Mouse (Mus musculus) CH12.LX (cell line): ENCODE measurements around the gene Snap91. TPM values are rescaled to one million over a fixed set of nuclear protein-coding genes. Genes with fewer than 3 reads are reported as not detected.

Experiments used
- DNase-seq: peaks from one replicate; pipeline ENCODE4 v3.0.0-alpha.2; 2013; ENCODE audit errors: extremely low read depth
- H3K27ac ChIP-seq: 2 replicates; pipeline ENCODE4 v1.5.1; 2012; ENCODE audit warnings: low read depth, mild to moderate bottlenecking, control low read depth, moderate library complexity; ENCODE audit not compliant: insufficient read depth
- H3K27me3 ChIP-seq: replicated peaks from 2 replicates; pipeline ENCODE3; 2012; ENCODE audit warnings: inconsistent platforms
- H3K36me3 ChIP-seq, 2 experiments: replicated peaks in 1 of 2; 2 replicates each; pipeline versions ENCODE3 to v1.6.1; 2012; ENCODE audit warnings: inconsistent platforms in 1 of 2, low read length in 1 of 2, mild to moderate bottlenecking in 1 of 2, mixed read lengths in 1 of 2, moderate library complexity in 1 of 2; ENCODE audit not compliant: control insufficient read depth in 1 of 2, insufficient read depth in 1 of 2
- H3K4me1 ChIP-seq, 2 experiments: 2 replicates each; pipeline ENCODE4 v1.6.1; 2012; ENCODE audit warnings: inconsistent platforms in 1 of 2, moderate library complexity in 1 of 2; ENCODE audit not compliant: insufficient read depth in 2 of 2, control insufficient read depth in 1 of 2
- H3K4me2 ChIP-seq: 2 replicates; pipeline ENCODE4 v1.6.1; 2012; ENCODE audit warnings: low read depth, mild to moderate bottlenecking, control low read depth; ENCODE audit not compliant: poor library complexity, insufficient read depth, severe bottlenecking
- H3K4me3 ChIP-seq, 3 experiments: fragments of 150-350 bp in 1 of 3; sonication (generic) in 1 of 3; replicated peaks in 1 of 3; 2 replicates each; pipeline versions ENCODE3 to v1.5.1; 2011 to 2012; ENCODE audit warnings: low read depth in 2 of 3, low read length in 2 of 3, mild to moderate bottlenecking in 2 of 3, moderate library complexity in 2 of 3, control low read depth in 1 of 3, improper control_type of control experiment in 1 of 3, inconsistent platforms in 1 of 3, mixed read lengths in 1 of 3; ENCODE audit not compliant: poor library complexity in 1 of 3
- H3K79me2 ChIP-seq: replicated peaks from 2 replicates; pipeline ENCODE4 v1.6.1; 2012; ENCODE audit warnings: mild to moderate bottlenecking, moderate library complexity; ENCODE audit not compliant: control insufficient read depth, poor library complexity, insufficient read depth, severe bottlenecking; ENCODE audit errors: extremely low read depth
- H3K9ac ChIP-seq: 2 replicates; pipeline ENCODE4 v1.6.1; 2012; ENCODE audit warnings: low read depth, mild to moderate bottlenecking, control low read depth, moderate library complexity; ENCODE audit not compliant: insufficient read depth
- H3K9me3 ChIP-seq: replicated peaks from 2 replicates; pipeline ENCODE3; 2012; ENCODE audit warnings: low read length, inconsistent platforms, mixed read lengths
- CHD1 ChIP-seq: IDR thresholded peaks from 2 replicates; pipeline ENCODE4 v1.6.1; 2012; ENCODE audit warnings: low read depth, low read length, improper control_type of control experiment, inconsistent platforms
- E2F4 ChIP-seq: IDR thresholded peaks from 2 replicates; pipeline ENCODE4 v1.6.1; 2011; ENCODE audit warnings: low read depth, low read length, improper control_type of control experiment; ENCODE audit not compliant: insufficient replicate concordance
- ELF1 ChIP-seq: IDR thresholded peaks from 2 replicates; pipeline ENCODE4 v1.6.1; 2014; ENCODE audit warnings: low read depth, mild to moderate bottlenecking, inconsistent platforms, low read length, improper control_type of control experiment
- EP300 ChIP-seq: IDR thresholded peaks from 2 replicates; pipeline ENCODE4 v1.6.1; 2011; ENCODE audit warnings: low read length, improper control_type of control experiment
- ETS1 ChIP-seq: conservative IDR thresholded peaks from 2 replicates; pipeline ENCODE4 v1.6.1; 2012; ENCODE audit warnings: low read depth, mild to moderate bottlenecking, inconsistent platforms, low read length, improper control_type of control experiment, moderate library complexity
- HCFC1 ChIP-seq: IDR thresholded peaks from 2 replicates; pipeline ENCODE4 v1.6.1; 2012; ENCODE audit warnings: low read depth, mild to moderate bottlenecking, inconsistent platforms, low read length, improper control_type of control experiment
- JUND ChIP-seq: conservative IDR thresholded peaks from 2 replicates; pipeline ENCODE4 v1.6.1; 2011; ENCODE audit warnings: low read depth, low read length, improper control_type of control experiment
- KAT2A ChIP-seq: IDR thresholded peaks from 2 replicates; pipeline ENCODE4 v1.6.1; 2012; ENCODE audit warnings: low read length, improper control_type of control experiment, inconsistent platforms; ENCODE audit not compliant: insufficient replicate concordance
- MAZ ChIP-seq: IDR thresholded peaks from 2 replicates; pipeline ENCODE4 v1.6.1; 2012; ENCODE audit warnings: low read depth, mild to moderate bottlenecking, inconsistent platforms, low read length, improper control_type of control experiment, moderate library complexity
- MXI1 ChIP-seq: IDR thresholded peaks from 2 replicates; pipeline ENCODE4 v1.6.1; 2011; ENCODE audit warnings: mild to moderate bottlenecking, low read depth, low read length, improper control_type of control experiment
- NRF1 ChIP-seq: IDR thresholded peaks from 2 replicates; pipeline ENCODE4 v1.6.1; 2014; ENCODE audit warnings: low read depth, mild to moderate bottlenecking, inconsistent platforms, low read length, improper control_type of control experiment, moderate library complexity
- POLR2AphosphoS2 ChIP-seq: IDR thresholded peaks from 2 replicates; pipeline ENCODE4 v1.6.1; 2011; ENCODE audit warnings: low read depth, low read length, improper control_type of control experiment
- RAD21 ChIP-seq: IDR thresholded peaks from 2 replicates; pipeline ENCODE4 v1.6.1; 2011; ENCODE audit warnings: low read depth, mild to moderate bottlenecking, low read length, improper control_type of control experiment, moderate library complexity
- RCOR1 ChIP-seq: conservative IDR thresholded peaks from 2 replicates; pipeline ENCODE4 v1.6.1; 2012; ENCODE audit warnings: low read depth, mild to moderate bottlenecking, inconsistent platforms, low read length, improper control_type of control experiment
- SIN3A ChIP-seq: IDR thresholded peaks from 2 replicates; pipeline ENCODE4 v1.6.1; 2012; ENCODE audit warnings: low read length, improper control_type of control experiment, inconsistent platforms
- UBTF ChIP-seq: IDR thresholded peaks from 2 replicates; pipeline ENCODE4 v1.6.1; 2012; ENCODE audit warnings: low read depth, mild to moderate bottlenecking, inconsistent platforms, low read length, improper control_type of control experiment, moderate library complexity
- USF2 ChIP-seq: conservative IDR thresholded peaks from 2 replicates; pipeline ENCODE4 v1.6.1; 2011; ENCODE audit warnings: low read depth, low read length, improper control_type of control experiment
- ZC3H11A ChIP-seq: IDR thresholded peaks from 2 replicates; pipeline ENCODE4 v1.6.1; 2012; ENCODE audit warnings: low read depth, mild to moderate bottlenecking, inconsistent platforms, low read length, improper control_type of control experiment
- ZKSCAN1 ChIP-seq: IDR thresholded peaks from 2 replicates; pipeline ENCODE4 v1.6.1; 2012; ENCODE audit warnings: low read depth, inconsistent platforms, low read length, improper control_type of control experiment, borderline replicate concordance
- ZNF384 ChIP-seq: IDR thresholded peaks from 2 replicates; pipeline ENCODE4 v1.6.1; 2012; ENCODE audit warnings: low read depth, low read length, improper control_type of control experiment, inconsistent platforms
- dilution Hi-C: fragments of 300-500 bp; cut with MboI; formaldehyde crosslinking; loops from 2 replicates; pipeline ENCODE4 v1.14.3; 2020; ENCODE audit warnings: low sequenced_read_pairs; ENCODE audit not compliant: extremely low pct_unique_long_range_greater_than_20kb, extremely low pct_ligation_motif_present
- in situ Hi-C: fragments of 300-500 bp; cut with MboI; formaldehyde crosslinking; loops from 3 replicates; pipeline ENCODE4 v1.14.3; 2019; ENCODE audit warnings: low sequenced_read_pairs, low pct_ligation_motif_present, low pct_unique_long_range_greater_than_20kb, mixed read lengths
- polyA plus RNA-seq: library from polyadenylated mRNA; unstranded; fragments of >175 nt; gene quantifications from 2 replicates; pipeline ENCODE4 v1.2.1, GENCODE M21; 2012; ENCODE audit warnings: low read depth; ENCODE audit not compliant: insufficient read length
- total RNA-seq, 2 experiments: library from RNA; depleted of rRNA; stranded (reverse); fragments of 300-350 nt in 1 of 2; fragments of >200 nt in 1 of 2; gene quantifications; 2 replicates each; pipeline ENCODE4 v1.2.3; 2012 to 2014

Gene Snap91
- total and polyA plus RNA-seq, 3 experiments: 0.12 to 0.41 (median 0.21) TPM

GRCm38 (mm10) chr9:86725604-86726380 lies 154.7 kb downstream of the Snap91 start:
- no peaks in the 10 kb centered on the region for H3K36me3 ChIP-seq
- H3K27me3 ChIP-seq: no peaks in the 10 kb centered on the region
- no peak for DNase-seq
- dilution Hi-C loops: no loop called here
- peaks cover 0 to 8% of the 10 kb centered on the region in 2 experiments; a peak in 2 of 4 replicates for H3K4me1 ChIP-seq
- H3K9ac ChIP-seq: no peak overlapping the region; the same call in 1 of the 2 replicates
- H3K4me3 ChIP-seq: no peak overlapping the region
- in situ Hi-C loops: loop anchor here (25.0 kb wide), 1 partner anchor 263 kb away; the partner anchor contains the start of genes Dop1a and Ube2cbp
- H3K79me2 ChIP-seq: no peaks in the 10 kb centered on the region
- no peak overlapping the region for H3K27ac ChIP-seq
- peak; percentile 40; the same call in 1 of the 2 replicates for TF ChIP-seq ZNF384
- TF ChIP-seq NRF1: no peak
- TF ChIP-seq HCFC1: peak; percentile 59; the same call in 1 of the 2 replicates
- no peak overlapping the region for H3K4me2 ChIP-seq
- no peaks in the 10 kb centered on the region for H3K9me3 ChIP-seq

DNA sequence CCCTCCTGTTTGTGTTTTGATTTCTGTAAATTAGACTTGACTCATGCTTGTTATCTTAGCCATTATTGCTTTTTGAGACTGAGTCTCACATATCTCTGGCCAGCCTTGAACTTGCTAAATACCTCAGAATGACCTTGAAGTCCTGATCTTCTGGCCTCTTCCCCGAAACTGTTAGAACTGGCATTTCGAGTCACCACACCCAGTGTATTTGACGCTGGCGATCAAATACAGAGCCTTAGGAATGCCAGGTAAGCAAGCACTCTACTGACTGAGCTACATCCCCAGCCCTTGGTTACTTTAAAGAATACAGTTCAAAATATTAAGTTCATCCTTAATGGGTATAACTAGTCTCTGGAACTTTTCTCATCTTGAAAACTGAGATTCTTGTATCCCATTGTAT lies 155.4 kb downstream of the Snap91 start:
- no peak overlapping the region for H3K27ac ChIP-seq
- H3K4me3 ChIP-seq: no peak overlapping the region
- dilution Hi-C loops (no loop called here), in situ Hi-C loops (loop anchor here (25.0 kb wide), 1 partner anchor 263 kb away; the partner anchor contains the start of genes Dop1a and Ube2cbp)
- no peaks in the 10 kb centered on the region for H3K36me3 ChIP-seq
- H3K9ac ChIP-seq: no peak overlapping the region
- no peaks in the 10 kb centered on the region for H3K27me3 ChIP-seq
- peaks cover 0 to 8% of the 10 kb centered on the region in 2 experiments; a peak in 2 of 4 replicates for H3K4me1 ChIP-seq
- no peak for DNase-seq
- no peaks in the 10 kb centered on the region for H3K9me3 ChIP-seq
- H3K79me2 ChIP-seq: no peaks in the 10 kb centered on the region
- no peak for TF ChIP-seq SIN3A
- TF ChIP-seq RAD21: no peak
- TF ChIP-seq KAT2A: no peak
- no peak for TF ChIP-seq ZKSCAN1
- TF ChIP-seq JUND: no peak
- TF ChIP-seq E2F4: no peak
- no peak for TF ChIP-seq RCOR1
- no peak for TF ChIP-seq UBTF
- no peak for TF ChIP-seq EP300
- TF ChIP-seq USF2: no peak
- TF ChIP-seq CHD1: no peak
- TF ChIP-seq POLR2AphosphoS2: no peak
- no peak for TF ChIP-seq MXI1
- TF ChIP-seq MAZ: no peak
- no peak for TF ChIP-seq ZC3H11A
- TF ChIP-seq ETS1: no peak
- TF ChIP-seq ELF1: no peak
- no peak for TF ChIP-seq HCFC1
- H3K4me2 ChIP-seq: no peak overlapping the region
